Mouse (Mus musculus) testis, postnatal 10 days (tissue): ENCODE results near the gene Slc25a36.

Experiments
- DNase-seq: peaks from one replicate; pipeline ENCODE4 v3.0.0; 2021; ENCODE audit warnings: low spot score

Gene Slc25a36

DNA sequence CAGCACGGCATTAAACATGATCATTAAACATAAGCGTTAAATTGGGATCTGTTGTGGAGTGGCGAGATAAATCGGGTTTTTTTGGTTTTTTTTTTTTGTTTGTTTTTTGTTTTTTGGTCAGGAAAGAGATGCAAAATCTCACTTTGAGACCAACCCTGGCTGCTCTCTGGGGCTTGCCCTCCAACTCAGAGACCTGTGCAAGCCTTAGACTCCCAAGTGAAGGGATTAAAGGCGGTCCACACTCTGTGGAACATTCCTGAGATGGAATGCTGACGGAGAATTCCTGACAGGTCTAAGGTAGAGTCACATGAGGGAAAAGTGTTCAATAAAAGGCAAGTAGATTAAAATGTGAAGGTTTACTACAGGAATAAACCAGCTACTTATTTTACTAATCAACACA is 549 bp upstream of the Slc25a36 start:
- no peak for DNase-seq

GRCm38 (mm10) chr9:97106481-97107160 is 4.3 kb downstream of the Slc25a36 start:
- DNase-seq = no peak

DNA sequence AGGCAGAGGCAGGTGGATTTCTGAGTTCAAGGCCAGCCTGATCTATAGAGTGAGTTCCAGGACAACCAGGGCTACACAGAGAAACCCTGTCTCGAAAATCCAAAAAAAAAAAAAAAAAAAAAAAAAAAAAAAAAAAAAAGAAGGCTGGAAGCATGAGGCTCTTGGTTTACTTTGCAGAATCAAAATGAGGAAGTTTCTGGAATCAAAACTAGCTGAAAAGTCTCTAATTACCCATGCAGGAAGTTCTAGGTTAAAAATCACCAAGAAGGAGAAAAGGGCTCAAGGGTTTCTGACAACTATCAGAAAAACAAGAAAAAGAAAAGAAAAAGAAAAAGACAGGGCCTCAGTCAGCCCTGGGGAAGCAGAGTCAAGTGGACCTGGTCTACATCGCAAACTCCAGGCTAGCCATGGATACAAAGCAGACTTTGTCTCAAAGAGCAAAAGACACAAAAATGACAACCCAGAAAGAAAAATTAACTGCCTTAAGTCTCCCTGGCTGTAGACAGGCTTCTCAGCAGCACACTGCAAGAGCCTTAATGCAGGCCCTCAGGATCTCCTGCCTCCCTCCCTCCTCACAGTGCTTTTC is 5.5 kb downstream of the Slc25a36 start:
- DNase-seq = no peak

- DNase-seq = no peak
These were observed 7.4 kb downstream of the Slc25a36 start for GRCm38 (mm10) chr9:97103376-97104061.

GRCm38 (mm10) chr9:97098985-97099384 is 12.0 kb downstream of the Slc25a36 start:
- DNase-seq = no peak

- DNase-seq = no peak
These were observed 14.8 kb downstream of the Slc25a36 start for GRCm38 (mm10) chr9:97096180-97096579.

DNA sequence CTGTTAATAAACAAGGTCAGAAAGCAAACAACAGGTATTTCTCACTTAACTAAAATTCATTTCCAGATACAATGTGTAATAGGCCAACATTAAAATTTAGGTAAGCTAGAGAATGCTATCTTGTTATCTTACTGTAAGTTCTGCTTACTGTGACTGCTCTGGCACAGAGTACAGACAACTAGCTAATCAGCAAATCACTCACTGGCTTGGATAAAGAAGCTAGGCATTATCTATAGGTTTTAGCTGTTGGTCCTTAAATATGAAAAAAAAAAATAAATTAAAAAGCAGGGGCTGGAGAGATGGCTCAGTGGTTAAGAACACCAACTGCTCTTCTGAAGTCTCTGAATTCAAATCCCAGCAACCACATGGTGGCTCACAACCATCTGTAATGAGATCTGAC is 23.1 kb downstream of the Slc25a36 start:
- no peak for DNase-seq

DNA sequence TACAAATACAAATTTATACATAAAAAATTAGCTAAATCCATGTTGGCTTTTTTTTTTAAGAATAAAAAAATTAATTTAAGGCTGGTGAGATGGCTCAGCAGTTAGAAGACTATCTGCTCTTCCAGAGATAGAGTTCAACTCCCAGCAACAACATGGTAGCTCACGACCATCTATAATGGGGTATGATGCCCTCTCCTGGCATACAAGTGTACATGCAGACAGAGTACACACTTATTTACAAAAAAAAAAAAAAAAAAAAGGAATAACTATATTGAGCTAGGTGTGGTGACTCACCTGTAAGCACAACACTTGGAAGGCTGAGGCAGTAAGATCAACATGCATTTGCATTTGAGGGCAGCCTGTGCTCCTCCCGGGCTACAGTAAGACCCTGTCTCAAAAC is 26.3 kb downstream of the Slc25a36 start:
- no peak for DNase-seq

GRCm38 (mm10) chr9:97081106-97081862 is 29.7 kb downstream of the Slc25a36 start:
- no peak for DNase-seq

GRCm38 (mm10) chr9:97069911-97070310 is 41.0 kb downstream of the Slc25a36 start:
- no peak for DNase-seq

- no peak for DNase-seq
These were observed 41.5 kb downstream of the Slc25a36 start for GRCm38 (mm10) chr9:97069466-97069865.

DNA sequence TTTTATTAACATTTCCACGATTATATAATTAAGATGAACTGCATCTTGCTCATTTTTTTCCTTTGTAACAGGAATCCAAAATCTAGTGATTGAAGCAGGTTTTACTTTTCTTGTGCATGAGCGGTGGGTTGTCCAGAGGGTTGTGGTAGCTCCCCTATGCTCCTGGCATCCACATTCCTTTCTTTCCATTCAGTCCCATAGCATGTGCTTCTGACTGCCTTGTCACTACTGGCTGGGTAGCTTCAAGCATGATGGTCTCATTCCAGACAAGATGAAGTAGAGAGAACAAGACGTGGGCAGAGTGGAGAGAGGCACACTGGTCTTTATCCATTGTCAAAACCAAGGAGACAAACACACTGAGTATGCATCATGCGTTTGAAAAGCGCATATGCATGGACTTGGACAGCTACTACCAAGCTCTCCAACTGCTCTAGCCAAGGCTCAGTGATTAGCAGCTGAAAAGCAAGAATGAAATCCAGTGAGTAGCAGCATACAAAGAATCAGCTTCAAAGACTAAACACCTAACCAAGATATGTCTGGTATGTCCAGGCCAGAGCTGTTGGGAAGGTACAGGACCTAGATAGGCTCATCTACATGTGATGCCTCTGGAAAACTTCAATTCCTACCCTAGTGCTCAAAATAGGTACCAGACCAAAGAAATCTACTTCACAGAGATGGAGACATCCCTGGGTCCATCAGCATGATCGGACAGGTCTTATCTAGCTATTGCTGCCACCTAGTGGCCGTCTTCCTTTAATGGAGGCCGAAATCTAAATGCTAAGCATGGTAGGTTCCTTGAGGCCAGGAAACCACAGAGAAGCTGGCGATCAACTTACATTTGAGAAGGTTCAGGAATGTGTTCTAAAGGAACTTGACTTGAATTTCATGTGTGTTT is 42.5 kb downstream of the Slc25a36 start:
- DNase-seq = peak; percentile 90

- no peak for DNase-seq
These were observed 43.2 kb downstream of the Slc25a36 start for GRCm38 (mm10) chr9:97067761-97068160.

DNA sequence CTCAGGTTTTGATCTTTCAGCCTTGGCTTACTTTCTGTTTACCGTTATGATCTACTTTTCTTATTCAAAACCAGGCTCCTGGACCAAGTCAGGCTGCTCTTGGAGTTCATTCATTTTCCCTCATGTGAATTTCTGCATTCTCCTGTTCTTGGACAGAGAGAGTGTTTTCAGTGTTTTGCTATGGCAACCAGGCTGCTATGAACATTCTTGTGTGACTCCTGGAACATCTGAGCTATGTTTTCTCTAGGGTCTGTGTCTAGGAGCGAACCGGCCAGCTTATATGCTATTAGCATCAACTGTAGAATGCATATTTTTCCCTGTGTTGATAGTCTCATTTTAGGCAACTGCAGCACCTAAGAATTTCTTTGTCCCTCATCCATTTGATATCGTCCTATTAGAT is 45.1 kb downstream of the Slc25a36 start:
- no peak for DNase-seq

DNA sequence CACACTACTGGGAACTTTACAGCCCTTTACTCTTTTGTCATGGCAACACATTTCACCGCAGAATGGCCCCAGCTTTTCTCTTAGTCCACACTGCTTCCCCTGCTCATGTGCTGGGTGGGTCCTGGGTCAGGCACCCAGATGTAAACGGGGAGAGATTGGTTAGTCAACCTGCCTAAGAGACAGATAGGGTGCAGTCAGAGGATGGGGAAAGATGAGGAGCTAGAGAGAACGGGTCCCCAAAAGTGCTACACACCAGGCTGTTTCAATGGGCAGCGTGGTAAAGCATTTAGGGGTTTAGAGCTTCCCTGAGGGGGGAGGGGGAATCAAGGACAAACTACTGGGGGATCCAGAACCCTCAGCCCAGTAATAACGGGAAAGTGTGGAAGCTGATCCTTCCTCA is 45.7 kb downstream of the Slc25a36 start:
- no peak for DNase-seq

GRCm38 (mm10) chr9:97064161-97064560 is 46.8 kb downstream of the Slc25a36 start:
- DNase-seq = no peak

- DNase-seq = no peak
These were observed 49.3 kb downstream of the Slc25a36 start for GRCm38 (mm10) chr9:97061696-97062095.

DNA sequence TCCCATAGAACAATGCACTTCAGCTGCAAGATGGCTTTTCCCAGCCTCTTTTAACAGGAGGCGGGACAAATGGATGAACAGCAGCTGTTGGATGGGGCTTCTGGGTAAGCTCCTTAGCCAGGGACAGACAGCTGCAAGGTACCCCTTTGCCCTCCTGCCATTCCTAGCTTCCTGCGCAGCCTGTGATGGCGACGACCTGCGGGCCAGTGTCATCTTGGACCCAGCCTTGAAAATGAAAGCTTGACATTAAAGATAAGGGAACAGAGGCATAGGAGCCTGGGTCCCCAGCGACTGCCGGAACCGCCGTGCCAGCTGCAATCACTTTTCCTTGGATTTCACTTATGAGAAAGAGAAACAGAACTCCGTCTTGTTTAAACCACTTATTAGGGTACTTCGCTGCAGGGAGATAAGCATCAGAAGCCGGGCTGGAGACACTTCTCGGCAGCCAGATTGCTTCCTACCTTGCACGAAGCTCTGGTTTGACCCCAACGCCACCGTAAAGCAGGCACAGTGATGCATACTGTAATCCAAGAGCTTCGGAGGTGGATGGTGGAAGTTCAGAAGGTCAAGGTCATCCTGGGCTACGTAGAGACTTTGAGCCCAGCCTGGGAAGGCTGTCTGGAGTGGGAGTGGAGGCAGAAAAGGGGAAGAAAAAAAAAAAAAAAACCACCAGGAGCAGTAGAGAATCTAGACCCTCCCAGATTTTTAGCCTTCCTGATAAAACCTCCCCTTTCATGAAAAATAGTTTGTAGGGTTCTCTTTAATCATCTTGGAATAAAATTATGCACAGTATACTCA is 54.2 kb downstream of the Slc25a36 start:
- DNase-seq = peak; percentile 42

- DNase-seq = peak; percentile 41
These were observed 55.1 kb downstream of the Slc25a36 start for GRCm38 (mm10) chr9:97055906-97056305.

GRCm38 (mm10) chr9:97051176-97051575 is 59.8 kb downstream of the Slc25a36 start:
- DNase-seq = peak; percentile 36

GRCm38 (mm10) chr9:97046240-97046639 is 64.7 kb downstream of the Slc25a36 start:
- DNase-seq = no peak
